Mouse (Mus musculus): ENCODE measurements around the gene Ell. TPM values are rescaled to one million over a fixed set of nuclear protein-coding genes. Genes with fewer than 3 reads are reported as not detected.
A peak's percentile ranks its signal among the peaks of the same experiment; 100 is the strongest.

The Ell gene
- polyA plus RNA-seq, 1 experiment from 2014 or later: 17.8 TPM

GRCm38 (mm10) chr8:70529299-70529698 is 10.0 kb upstream of the Ell start:
- no peak overlapping the region for H3K9ac ChIP-seq (replicated peaks; ENCODE audit: low read depth, low read length)
- no peak overlapping the region for H3K27ac ChIP-seq (ENCODE audit: low read depth, low read length)
- H3K36me3 ChIP-seq (ENCODE audit: control insufficient read depth, insufficient read depth, low read length): peaks cover 33% of the 10 kb centered on the region
- no peaks in the 10 kb centered on the region for H3K9me3 ChIP-seq (ENCODE audit: control insufficient read depth, low read length)
- no peak overlapping the region for H3K4me3 ChIP-seq (ENCODE audit: low read depth, low read length)
- H3K4me1 ChIP-seq (ENCODE audit: control insufficient read depth, insufficient read depth, low read length): peaks cover 15% of the 10 kb centered on the region
- H3K27me3 ChIP-seq (ENCODE audit: control insufficient read depth, insufficient read depth, low read length): no peaks in the 10 kb centered on the region
- WGBS: 90% methylated on average over 5 of the region's 5 CpGs
- H3K4me2 ChIP-seq (ENCODE audit: low read depth, low read length): no peak overlapping the region
- ATAC-seq (ENCODE audit: low read depth): no peak

DNA sequence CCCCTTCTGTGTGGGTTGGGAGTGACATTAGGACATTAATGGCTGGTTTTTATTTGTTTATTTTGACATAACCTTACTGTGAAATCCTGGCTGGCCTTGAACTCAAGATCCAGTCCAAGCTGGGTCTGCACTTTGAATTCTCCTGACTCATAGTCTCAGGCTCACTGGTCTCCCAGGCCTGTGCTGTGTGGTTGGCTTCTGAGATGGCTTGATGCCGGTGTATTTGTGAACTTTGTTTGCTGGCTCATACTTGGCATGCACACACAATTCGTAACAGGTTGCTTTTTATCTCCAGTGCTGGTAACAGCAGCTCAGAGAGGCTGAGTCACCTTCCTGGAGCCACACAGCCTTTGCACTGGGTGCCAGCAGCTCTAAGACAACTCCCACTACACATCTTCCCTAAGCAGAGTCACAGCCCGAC is 9.5 kb upstream of the Ell start:
- WGBS: 93% methylated on average over 3 of the region's 3 CpGs
- H3K4me3 ChIP-seq (ENCODE audit: low read depth, low read length): no peak overlapping the region

GRCm38 (mm10) chr8:70530314-70530713 is 8.9 kb upstream of the Ell start:
- 91% methylated on average over 2 of the region's 2 CpGs for WGBS
- ATAC-seq (ENCODE audit: low read depth): no peak
- no peak overlapping the region for H3K4me3 ChIP-seq (ENCODE audit: low read depth, low read length)

More for the DNA sequence above, 9.5 kb upstream of the Ell start:
- H3K9ac ChIP-seq (replicated peaks; ENCODE audit: low read depth, low read length): no peak overlapping the region
- H3K4me2 ChIP-seq (ENCODE audit: low read depth, low read length): no peak overlapping the region
- H3K4me1 ChIP-seq (ENCODE audit: control insufficient read depth, insufficient read depth, low read length): peaks cover 15% of the 10 kb centered on the region
- no peak for ATAC-seq (ENCODE audit: low read depth)
- no peak overlapping the region for H3K27ac ChIP-seq (ENCODE audit: low read depth, low read length)
- H3K27me3 ChIP-seq (ENCODE audit: control insufficient read depth, insufficient read depth, low read length): no peaks in the 10 kb centered on the region
- peaks cover 35% of the 10 kb centered on the region for H3K36me3 ChIP-seq (ENCODE audit: control insufficient read depth, insufficient read depth, low read length)
- no peaks in the 10 kb centered on the region for H3K9me3 ChIP-seq (ENCODE audit: control insufficient read depth, low read length)

GRCm38 (mm10) chr8:70534281-70534680 is 5.0 kb upstream of the Ell start:
- Histone ChIP-seq H3K4me1 (ENCODE audit: control insufficient read depth, insufficient read depth, low read length) (peaks cover 3% of the 10 kb centered on the region; the same call in 1 of the 2 replicates), H3K9ac (replicated peaks; ENCODE audit: low read depth, low read length) (no peak overlapping the region), H3K36me3 (ENCODE audit: control insufficient read depth, insufficient read depth, low read length) (peaks cover 44% of the 10 kb centered on the region), H3K27me3 (ENCODE audit: control insufficient read depth, insufficient read depth, low read length) (no peaks in the 10 kb centered on the region), H3K4me2 (ENCODE audit: low read depth, low read length) (no peak overlapping the region), H3K9me3 (ENCODE audit: control insufficient read depth, low read length) (no peaks in the 10 kb centered on the region), H3K4me3 (ENCODE audit: low read depth, low read length) (no peak overlapping the region), H3K27ac (ENCODE audit: low read depth, low read length) (no peak overlapping the region)
- 93% methylated on average over 12 of the region's 12 CpGs for WGBS
- no peak for ATAC-seq (ENCODE audit: low read depth)

More at GRCm38 (mm10) chr8:70530314-70530713, 8.9 kb upstream of the Ell start:
- Histone ChIP-seq H3K9me3 (ENCODE audit: control insufficient read depth, low read length) (no peaks in the 10 kb centered on the region), H3K9ac (replicated peaks; ENCODE audit: low read depth, low read length) (no peak overlapping the region), H3K4me2 (ENCODE audit: low read depth, low read length) (no peak overlapping the region), H3K27ac (ENCODE audit: low read depth, low read length) (no peak overlapping the region), H3K27me3 (ENCODE audit: control insufficient read depth, insufficient read depth, low read length) (no peaks in the 10 kb centered on the region), H3K4me1 (ENCODE audit: control insufficient read depth, insufficient read depth, low read length) (peaks cover 15% of the 10 kb centered on the region), H3K36me3 (ENCODE audit: control insufficient read depth, insufficient read depth, low read length) (peaks cover 39% of the 10 kb centered on the region)

DNA sequence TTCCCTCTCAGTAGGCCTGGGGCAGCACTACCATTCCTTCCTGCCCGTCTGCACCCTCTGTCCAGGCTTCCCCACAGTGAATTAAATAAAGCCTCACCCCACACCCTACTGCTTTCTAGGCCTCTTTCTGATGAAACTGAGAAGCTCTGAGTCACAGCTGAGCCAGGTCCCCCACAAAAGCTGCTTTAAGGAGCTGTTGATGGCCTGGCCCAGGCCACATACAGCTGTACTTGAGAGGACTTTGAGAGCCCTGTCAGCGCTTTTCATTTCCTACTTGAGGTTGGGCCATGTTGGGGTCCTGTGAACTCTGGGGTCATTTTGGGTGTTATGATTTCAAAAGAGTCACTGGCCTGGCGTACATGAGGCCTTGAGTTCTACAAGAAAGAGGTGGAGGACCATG is 4.0 kb upstream of the Ell start:
- no peaks in the 10 kb centered on the region for H3K27me3 ChIP-seq (ENCODE audit: control insufficient read depth, insufficient read depth, low read length)
- 90% methylated on average over 3 of the region's 3 CpGs for WGBS
- peaks cover 40% of the 10 kb centered on the region for H3K36me3 ChIP-seq (ENCODE audit: control insufficient read depth, insufficient read depth, low read length)
- no peak for ATAC-seq (ENCODE audit: low read depth)
- H3K4me2 ChIP-seq (ENCODE audit: low read depth, low read length): no peak overlapping the region
- H3K4me3 ChIP-seq (ENCODE audit: low read depth, low read length): no peak overlapping the region
- H3K4me1 ChIP-seq (ENCODE audit: control insufficient read depth, insufficient read depth, low read length): peaks cover 4% of the 10 kb centered on the region; the same call in 1 of the 2 replicates
- no peak overlapping the region for H3K9ac ChIP-seq (replicated peaks; ENCODE audit: low read depth, low read length)
- no peaks in the 10 kb centered on the region for H3K9me3 ChIP-seq (ENCODE audit: control insufficient read depth, low read length)
- H3K27ac ChIP-seq (ENCODE audit: low read depth, low read length): no peak overlapping the region

DNA sequence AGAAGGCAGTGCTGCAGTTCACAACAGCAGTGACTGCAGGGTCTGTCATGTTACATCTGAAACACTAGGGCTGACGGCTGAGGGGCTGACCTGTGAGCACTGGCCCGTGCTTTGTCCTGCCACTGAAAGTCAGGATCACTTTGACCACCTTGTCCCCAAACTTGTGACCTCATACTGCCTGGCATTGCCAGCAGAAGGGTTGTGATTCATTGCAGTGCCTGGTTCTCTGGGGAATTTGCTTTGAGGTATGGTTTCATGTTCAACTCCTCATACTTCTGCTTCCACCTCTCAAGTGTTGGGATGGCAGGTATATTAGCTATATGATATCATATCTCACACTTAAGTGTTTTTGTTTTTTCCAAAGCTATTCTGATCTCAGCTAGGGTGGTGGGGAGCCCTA is 3.6 kb upstream of the Ell start:
- H3K4me1 ChIP-seq (ENCODE audit: control insufficient read depth, insufficient read depth, low read length): peaks cover 9% of the 10 kb centered on the region

DNA sequence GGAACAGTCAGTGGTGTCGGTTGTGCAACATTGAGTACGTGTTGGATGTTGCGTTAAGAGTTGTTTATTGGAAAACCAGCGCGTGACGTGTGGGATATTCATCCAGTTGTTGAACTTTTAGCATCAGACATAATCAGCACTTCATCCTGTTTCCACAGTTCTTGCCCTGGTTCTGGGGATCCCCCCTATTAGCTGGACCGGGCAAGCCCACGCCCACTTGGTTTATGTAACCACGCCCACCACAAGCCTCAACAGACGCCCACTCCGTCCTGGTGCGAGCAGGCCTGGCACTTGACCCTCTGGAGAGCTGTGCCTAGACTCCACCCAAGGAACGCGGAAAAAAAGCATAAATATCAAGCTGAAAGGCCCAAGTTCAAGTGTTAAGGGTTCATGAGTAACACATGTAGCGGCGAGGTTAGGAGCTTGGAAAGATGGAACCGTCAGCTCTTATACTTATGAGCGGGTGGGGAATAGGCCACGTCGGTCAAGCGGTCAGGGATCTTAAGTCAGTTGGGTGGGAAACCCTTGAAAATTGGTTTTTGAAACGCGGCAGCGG is 1.2 kb upstream of the Ell start:
- peak; percentile 12; the same call in 1 of the 2 replicates for ATAC-seq (ENCODE audit: low read depth)
- WGBS: 17% methylated on average over 24 of the region's 24 CpGs

More for the DNA sequence above, 3.6 kb upstream of the Ell start:
- H3K9ac ChIP-seq (replicated peaks; ENCODE audit: low read depth, low read length): no peak overlapping the region
- H3K9me3 ChIP-seq (ENCODE audit: control insufficient read depth, low read length): no peaks in the 10 kb centered on the region
- H3K27me3 ChIP-seq (ENCODE audit: control insufficient read depth, insufficient read depth, low read length): no peaks in the 10 kb centered on the region
- no peak for ATAC-seq (ENCODE audit: low read depth)
- WGBS: 92% methylated on average over 2 of the region's 2 CpGs
- H3K4me2 ChIP-seq (ENCODE audit: low read depth, low read length): no peak overlapping the region
- peaks cover 40% of the 10 kb centered on the region for H3K36me3 ChIP-seq (ENCODE audit: control insufficient read depth, insufficient read depth, low read length)
- H3K4me3 ChIP-seq (ENCODE audit: low read depth, low read length): no peak overlapping the region
- H3K27ac ChIP-seq (ENCODE audit: low read depth, low read length): no peak overlapping the region

GRCm38 (mm10) chr8:70538633-70539076 is 602 bp upstream of the Ell start:
- peaks cover 18% of the 10 kb centered on the region for H3K4me1 ChIP-seq (ENCODE audit: control insufficient read depth, insufficient read depth, low read length)
- H3K9me3 ChIP-seq (ENCODE audit: control insufficient read depth, low read length): no peaks in the 10 kb centered on the region
- peaks cover 14% of the 10 kb centered on the region; the same call in 1 of the 2 replicates for H3K36me3 ChIP-seq (ENCODE audit: control insufficient read depth, insufficient read depth, low read length)
- H3K4me2 ChIP-seq (ENCODE audit: low read depth, low read length): peak overlapping the region; percentile 82
- WGBS: 0% methylated on average over 32 of the region's 32 CpGs
- H3K4me3 ChIP-seq (ENCODE audit: low read depth, low read length): peak overlapping the region; percentile 69
- peak overlapping the region; percentile 53 for H3K9ac ChIP-seq (replicated peaks; ENCODE audit: low read depth, low read length)
- peak overlapping the region; percentile 93 for H3K27ac ChIP-seq (ENCODE audit: low read depth, low read length)
- no peaks in the 10 kb centered on the region for H3K27me3 ChIP-seq (ENCODE audit: control insufficient read depth, insufficient read depth, low read length)
- ATAC-seq (ENCODE audit: low read depth): peak; percentile 77

More for the DNA sequence above, 1.2 kb upstream of the Ell start:
- Histone ChIP-seq H3K4me1 (ENCODE audit: control insufficient read depth, insufficient read depth, low read length) (peaks cover 18% of the 10 kb centered on the region), H3K36me3 (ENCODE audit: control insufficient read depth, insufficient read depth, low read length) (peaks cover 17% of the 10 kb centered on the region; the same call in 1 of the 2 replicates), H3K9ac (replicated peaks; ENCODE audit: low read depth, low read length) (peak overlapping the region; percentile 53), H3K4me3 (ENCODE audit: low read depth, low read length) (peak overlapping the region; percentile 69), H3K4me2 (ENCODE audit: low read depth, low read length) (peak overlapping the region; percentile 82), H3K27me3 (ENCODE audit: control insufficient read depth, insufficient read depth, low read length) (no peaks in the 10 kb centered on the region), H3K27ac (ENCODE audit: low read depth, low read length) (0 out of 2 replicates have a peak overlapping the region, but pooled peaks have one; percentile 34), H3K9me3 (ENCODE audit: control insufficient read depth, low read length) (no peaks in the 10 kb centered on the region)

DNA sequence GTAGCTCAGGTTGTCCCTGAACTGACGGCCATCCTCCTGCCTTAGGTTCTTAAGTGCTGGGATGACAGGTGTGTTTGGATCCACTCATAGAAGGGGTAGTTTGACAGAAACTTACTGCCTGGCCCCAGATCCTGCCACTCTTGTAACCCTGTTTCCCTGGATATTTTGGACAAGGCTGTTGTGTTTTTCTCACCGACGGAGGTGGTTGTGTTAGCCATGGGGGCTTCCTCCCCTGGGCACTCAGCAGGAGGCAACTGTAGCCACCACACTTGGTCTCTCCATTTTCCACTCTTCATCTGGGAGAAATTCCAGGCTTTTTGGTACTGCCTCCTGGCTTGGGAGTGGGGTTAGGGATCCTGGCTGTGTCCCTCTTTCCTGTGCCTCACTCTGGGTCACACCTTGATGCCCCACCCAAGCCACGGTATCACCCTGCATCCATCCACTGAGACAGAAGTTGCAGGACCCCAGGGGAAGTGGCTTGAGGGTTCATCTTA is 803 bp downstream of the Ell start:
- H3K9me3 ChIP-seq (ENCODE audit: control insufficient read depth, low read length): no peaks in the 10 kb centered on the region
- peak overlapping the region; percentile 69 for H3K4me3 ChIP-seq (ENCODE audit: low read depth, low read length)
- H3K36me3 ChIP-seq (ENCODE audit: control insufficient read depth, insufficient read depth, low read length): peaks cover 6% of the 10 kb centered on the region; the same call in 1 of the 2 replicates
- H3K9ac ChIP-seq (replicated peaks; ENCODE audit: low read depth, low read length): peak overlapping the region; percentile 67
- H3K4me1 ChIP-seq (ENCODE audit: control insufficient read depth, insufficient read depth, low read length): peaks cover 18% of the 10 kb centered on the region
- WGBS: 17% methylated on average over 4 of the region's 4 CpGs
- ATAC-seq (ENCODE audit: low read depth): no peak
- H3K27ac ChIP-seq (ENCODE audit: low read depth, low read length): peak overlapping the region; percentile 93
- H3K27me3 ChIP-seq (ENCODE audit: control insufficient read depth, insufficient read depth, low read length): no peaks in the 10 kb centered on the region
- peak overlapping the region; percentile 82 for H3K4me2 ChIP-seq (ENCODE audit: low read depth, low read length)
